ENCODE assay signal across 23 mouse cellular contexts in genomic region chr17:5830382-5830781, GRCm38 (mm10). TPM values are rescaled to one million over a fixed set of nuclear protein-coding genes. Genes with fewer than 3 reads are reported as not detected.
DNase-seq lines count a peak whose midpoint lies in the region; ATAC-seq and TF ChIP-seq lines count a peak whose summit lies in the region.
"Had no signal": no experiment of that assay in that cellular context is flagged by ENCODE, and none has a peak within 500 bp of the region (broad histone marks: within the 10 kb centered on the region; RNA-seq: fewer than 3 reads in every experiment).

No protein-coding gene starts in this region.

- H3K27ac ChIP-seq in intestine, embryonic 16.5 days (ENCODE audit: low read length) = no peak overlapping the region
- H3K27ac ChIP-seq in intestine, postnatal 0 days (ENCODE audit: low read depth, low read length) = no peak overlapping the region; the same call in 1 of the 2 replicates
- H3K27ac ChIP-seq in MEL (ENCODE audit: control insufficient read depth, low read depth, low read length) = peak overlapping the region; percentile 25; the same call in 1 of the 2 replicates
- peak overlapping the region; percentile 83 for H3K27ac ChIP-seq in liver, embryonic 13.5 days
- H3K27ac ChIP-seq: embryonic facial prominence, embryonic 13.5 days; forebrain, embryonic 13.5 days; gastrocnemius, adult 2 months; heart, embryonic 15.5 days; hindbrain, embryonic 14.5 days; midbrain, embryonic 12.5 days had no signal

- no peak overlapping the region for H3K4me3 ChIP-seq in intestine, embryonic 16.5 days (ENCODE audit: low read length)
- H3K4me3 ChIP-seq in intestine, postnatal 0 days (ENCODE audit: low read depth, low read length) = no peak overlapping the region
- H3K4me3 ChIP-seq in MEL (ENCODE audit: control insufficient read depth in 1 of 2, insufficient read depth in 1 of 2, low read depth in 2 of 2, low read length in 2 of 2) = no peak overlapping the region
- no peak overlapping the region for H3K4me3 ChIP-seq in liver, embryonic 13.5 days (replicated peaks)
- H3K4me3 ChIP-seq: embryonic facial prominence, embryonic 13.5 days; forebrain, embryonic 13.5 days; gastrocnemius, adult 2 months; heart, embryonic 15.5 days; midbrain, embryonic 12.5 days had no signal

- H3K9me3 ChIP-seq in intestine, embryonic 16.5 days (ENCODE audit: control insufficient read depth, low read length) = no peaks in the 10 kb centered on the region
- H3K9me3 ChIP-seq in intestine, postnatal 0 days (ENCODE audit: control insufficient read depth) = no peaks in the 10 kb centered on the region
- H3K9me3 ChIP-seq in MEL (replicated peaks; ENCODE audit: insufficient read depth, low read length) = no peaks in the 10 kb centered on the region
- H3K9me3 ChIP-seq in liver, embryonic 13.5 days (replicated peaks) = no peaks in the 10 kb centered on the region
- H3K9me3 ChIP-seq: embryonic facial prominence, embryonic 13.5 days; forebrain, embryonic 13.5 days; heart, embryonic 15.5 days; midbrain, embryonic 12.5 days had no signal

- peak; percentile 59 for DNase-seq in MEL (ENCODE audit: low read depth, low spot score)
- DNase-seq in liver, embryonic 13.5 days = no peak
- no peak for DNase-seq in ovary, postnatal 14 days (ENCODE audit: low spot score)
- no peak for DNase-seq in lung, adult 18-20 months
- DNase-seq in retina, embryonic 14.5 days (ENCODE audit: low spot score) = no peak
- DNase-seq: cerebellum, adult 18-20 months; cerebellum, postnatal 25 days; embryo, embryonic 11 days; gastrocnemius, adult 2 months; heart, postnatal 36 days; kidney, adult 9 months; kidney, postnatal 25 days; lung, postnatal 4 days; retina, postnatal 1 day had no signal

- no peak overlapping the region for H3K9ac ChIP-seq in intestine, embryonic 16.5 days (ENCODE audit: low read depth, low read length)
- H3K9ac ChIP-seq in intestine, postnatal 0 days (ENCODE audit: low read depth, low read length) = no peak overlapping the region
- H3K9ac ChIP-seq in MEL (ENCODE audit: control insufficient read depth, low read depth, low read length, poor library complexity, severe bottlenecking) = no peak overlapping the region
- peak overlapping the region; percentile 18; the same call in 1 of the 2 replicates for H3K9ac ChIP-seq in liver, embryonic 13.5 days
- H3K9ac ChIP-seq: embryonic facial prominence, embryonic 13.5 days; forebrain, embryonic 13.5 days; heart, embryonic 15.5 days; hindbrain, embryonic 14.5 days; midbrain, embryonic 12.5 days had no signal

- H3K27me3 ChIP-seq in intestine, embryonic 16.5 days (replicated peaks; ENCODE audit: control insufficient read depth, insufficient read depth, low read length) = no peaks in the 10 kb centered on the region
- H3K27me3 ChIP-seq in intestine, postnatal 0 days (replicated peaks; ENCODE audit: control insufficient read depth, insufficient read depth, low read length) = no peaks in the 10 kb centered on the region
- no peaks in the 10 kb centered on the region for H3K27me3 ChIP-seq in MEL (ENCODE audit: control insufficient read depth in 1 of 2, insufficient read depth in 2 of 2, low read length in 2 of 2)
- no peaks in the 10 kb centered on the region for H3K27me3 ChIP-seq in liver, embryonic 13.5 days
- H3K27me3 ChIP-seq: embryonic facial prominence, embryonic 13.5 days; forebrain, embryonic 13.5 days; heart, embryonic 15.5 days; midbrain, embryonic 12.5 days; Patski had no signal

- no peak overlapping the region for H3K4me2 ChIP-seq in intestine, embryonic 16.5 days (ENCODE audit: low read depth, low read length)
- H3K4me2 ChIP-seq in intestine, postnatal 0 days (replicated peaks; ENCODE audit: low read depth) = no peak overlapping the region
- H3K4me2 ChIP-seq in liver, embryonic 13.5 days = peak overlapping the region; percentile 49
- H3K4me2 ChIP-seq: embryonic facial prominence, embryonic 13.5 days; forebrain, embryonic 13.5 days; heart, embryonic 15.5 days; hindbrain, embryonic 14.5 days; midbrain, embryonic 12.5 days had no signal

- TF ChIP-seq EP300 in MEL (IDR thresholded peaks at IDR 0.05; ENCODE audit: low read depth in 1 of 2, low read length in 2 of 2) = peak; percentile 64 to 81; a peak in 3 of 4 replicates

- ATAC-seq in intestine, embryonic 16.5 days = peak; percentile 19; the same call in 1 of the 2 replicates
- no peak for ATAC-seq in intestine, postnatal 0 days
- peak; percentile 86 for ATAC-seq in liver, embryonic 13.5 days (ENCODE audit: low read depth)
- ATAC-seq in megakaryocyte progenitor cell, adult 5-6 weeks (replicated peaks; ENCODE audit: poor library complexity) = peak; percentile 72
- ATAC-seq: forebrain, embryonic 13.5 days; Patski had no signal

- no peaks in the 10 kb centered on the region for H3K79me2 ChIP-seq in MEL (ENCODE audit: control insufficient read depth, insufficient read depth, low read length, poor library complexity)

- no peak for TF ChIP-seq RAD21 in MEL (IDR thresholded peaks at IDR 0.05; ENCODE audit: low read depth, low read length)

- no peak for TF ChIP-seq CTCF in intestine, postnatal 0 days (IDR thresholded peaks at IDR 0.05; ENCODE audit: low read depth)
- TF ChIP-seq CTCF in MEL (IDR thresholded peaks at IDR 0.05 in 2 of 3, conservative IDR thresholded peaks at IDR 0.05 in 1 of 3; ENCODE audit: control insufficient read depth in 1 of 3, insufficient read depth in 1 of 3, low read depth in 2 of 3, low read length in 3 of 3, poor library complexity in 1 of 3, severe bottlenecking in 1 of 3) = no peak

- WGBS in intestine, embryonic 16.5 days = 77% methylated on average over 2 of the region's 2 CpGs
- 70% methylated on average over 2 of the region's 2 CpGs for WGBS in intestine, postnatal 0 days
- WGBS in liver, embryonic 13.5 days (ENCODE audit: insufficient replicate concordance) = 33% methylated on average over 2 of the region's 2 CpGs

- TF ChIP-seq POLR2A in MEL (IDR thresholded peaks at IDR 0.05; ENCODE audit: control insufficient read depth in 1 of 2, insufficient read depth in 1 of 2, low read depth in 1 of 2, low read length in 2 of 2, poor library complexity in 1 of 2) = no peak

- peaks cover 10% of the 10 kb centered on the region; the same call in 1 of the 2 replicates for H3K4me1 ChIP-seq in intestine, embryonic 16.5 days (ENCODE audit: control insufficient read depth, insufficient read depth, low read length)
- no peaks in the 10 kb centered on the region for H3K4me1 ChIP-seq in intestine, postnatal 0 days (replicated peaks; ENCODE audit: control insufficient read depth, insufficient read depth, low read length)
- peaks cover 8 to 31% of the 10 kb centered on the region in 2 experiments for H3K4me1 ChIP-seq in MEL (ENCODE audit: control insufficient read depth in 1 of 2, insufficient read depth in 2 of 2, low read length in 2 of 2)
- H3K4me1 ChIP-seq in liver, embryonic 13.5 days (replicated peaks) = peaks cover 53% of the 10 kb centered on the region

- no peaks in the 10 kb centered on the region for H3K36me3 ChIP-seq in intestine, embryonic 16.5 days (ENCODE audit: control insufficient read depth, insufficient read depth, low read length)
- no peaks in the 10 kb centered on the region for H3K36me3 ChIP-seq in intestine, postnatal 0 days (ENCODE audit: control insufficient read depth, insufficient read depth)
- H3K36me3 ChIP-seq in MEL (ENCODE audit: control insufficient read depth in 1 of 2, insufficient read depth in 2 of 2, low read length in 2 of 2) = peaks cover 0 to 29% of the 10 kb centered on the region in 2 experiments; a peak in 2 of 4 replicates
- H3K36me3 ChIP-seq in liver, embryonic 13.5 days = no peaks in the 10 kb centered on the region
- H3K36me3 ChIP-seq: embryonic facial prominence, embryonic 13.5 days; heart, embryonic 15.5 days; midbrain, embryonic 12.5 days had no signal

TF ChIP-seq in MEL, 35 proteins besides CTCF, POLR2A, EP300 and RAD21 (continues in another document):
- TF ChIP-seq SIN3A (IDR thresholded peaks at IDR 0.05; ENCODE audit: low read length) (no peak), KAT2A (conservative IDR thresholded peaks at IDR 0.05; ENCODE audit: low read depth, low read length) (no peak), ETS1 (IDR thresholded peaks at IDR 0.05; ENCODE audit: low read depth, low read length) (peak; percentile 58; the same call in 1 of the 2 replicates), MAZ (IDR thresholded peaks at IDR 0.05; ENCODE audit: low read depth, low read length) (no peak), POLR2AphosphoS5 (IDR thresholded peaks at IDR 0.05; ENCODE audit: borderline replicate concordance, low read depth, low read length) (no peak), SMC3 (IDR thresholded peaks at IDR 0.05; ENCODE audit: low read depth, low read length) (no peak), UBTF (IDR thresholded peaks at IDR 0.05; ENCODE audit: borderline replicate concordance, insufficient read depth, low read depth, low read length) (no peak), USF1 (IDR thresholded peaks at IDR 0.05; ENCODE audit: low read depth, low read length) (no peak), MAX (IDR thresholded peaks at IDR 0.05; ENCODE audit: low read length) (no peak; the same call in 1 of the 2 replicates), MEF2A (IDR thresholded peaks at IDR 0.05; ENCODE audit: extremely low read depth, insufficient replicate concordance, low read depth, low read length, poor library complexity, severe bottlenecking) (0 out of 2 replicates have a peak, but pooled peaks have one; percentile 38), ZNF384 (IDR thresholded peaks at IDR 0.05; ENCODE audit: low read depth, low read length) (no peak), TCF12 (IDR thresholded peaks at IDR 0.05; ENCODE audit: low read depth, low read length) (peak; percentile 82), ELF1 (IDR thresholded peaks at IDR 0.05; ENCODE audit: low read depth, low read length) (no peak), MAFK (IDR thresholded peaks at IDR 0.05; ENCODE audit: borderline replicate concordance, low read depth, low read length) (no peak), ZKSCAN1 (IDR thresholded peaks at IDR 0.05; ENCODE audit: low read depth, low read length) (no peak), MYC (IDR thresholded peaks at IDR 0.05; ENCODE audit: low read depth, low read length) (no peak), JUND (IDR thresholded peaks at IDR 0.05; ENCODE audit: low read depth, low read length) (no peak), HCFC1 (IDR thresholded peaks at IDR 0.05; ENCODE audit: low read depth, low read length) (no peak), GATA1 (IDR thresholded peaks at IDR 0.05; ENCODE audit: low read depth, low read length) (peak; percentile 82)

RNA-seq across cellular contexts. Expression of gene Snx9, which starts 10.7 kb away (rescaled TPM):
- polyA plus RNA-seq in intestine, embryonic 16.5 days (2015; fragmentation: Nextera tagmentation; extraction: Ambion mirVana) = 52.6 and 61.6 TPM in 2 replicates
- 91.4 and 95.4 TPM in 2 replicates for polyA plus RNA-seq in intestine, postnatal 0 days (2015; fragmentation: Nextera tagmentation; extraction: Ambion mirVana)
- total RNA-seq in MEL (2012; rRNA removed) = 12.6 and 12.9 TPM in 2 replicates
- 10 to 100 TPM in 1 of 2 experiments, not detected in 1; 22.8 TPM for polyA plus RNA-seq in MEL (2012; ENCODE audit: insufficient read depth in 1 of 2, insufficient read length in 2 of 2, low read depth in 1 of 2, low replicate concordance in 2 of 2, missing spikeins in 1 of 2)
- 12.2 and 14.1 TPM in 2 replicates for polyA plus RNA-seq in liver, embryonic 13.5 days (2015; fragmentation: Nextera tagmentation; extraction: Ambion mirVana)
- total RNA-seq in megakaryocyte progenitor cell, adult 5-6 weeks (2015) = 50.4 and 52.7 TPM in 2 replicates
- total RNA-seq in megakaryocyte progenitor cell, adult 5-6 weeks (2017) = 31.3 and 35.4 TPM in 2 replicates

Comparison
In these comparisons a context has a peak if more than half of its experiments do, and no peak if none do; other contexts are left out.
1. H3K27ac ChIP-seq: peak in MEL (single experiment) and liver, embryonic 13.5 days (single experiment); none in intestine, embryonic 16.5 days (single experiment) and intestine, postnatal 0 days (single experiment).